Mouse (Mus musculus): ENCODE measurements around the gene Ppp1r14b.
A peak's percentile ranks its signal among the peaks of the same experiment; 100 is the strongest.

Gene Ppp1r14b

GRCm38 (mm10) chr19:6942764-6943163 is 32.0 kb upstream of the Ppp1r14b start:
- no peak for DNase-seq (ENCODE audit: low spot score in 2 of 2)

DNA sequence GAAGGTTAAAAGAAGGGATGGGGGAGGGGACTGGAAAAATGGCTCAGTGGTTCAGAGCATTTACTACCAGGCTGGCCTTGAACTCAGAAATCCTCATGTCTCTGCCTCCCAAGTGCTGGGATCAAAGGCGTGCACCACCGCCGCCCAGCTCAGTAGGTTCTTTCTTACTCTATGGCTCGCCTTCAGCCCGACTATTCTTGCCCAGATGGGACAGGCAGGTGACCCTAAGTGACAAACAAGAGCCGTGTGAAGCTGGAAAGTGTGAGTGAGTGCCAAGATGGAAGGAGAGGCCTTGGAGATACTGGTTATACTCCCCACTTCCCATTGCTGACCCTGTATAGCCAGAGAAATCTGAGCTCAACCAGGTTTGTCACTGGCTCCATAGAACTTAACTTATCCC is 31.1 kb upstream of the Ppp1r14b start:
- DNase-seq (ENCODE audit: low spot score in 2 of 2): no peak

- DNase-seq (ENCODE audit: low spot score in 2 of 2): no peak
These were observed 27.0 kb upstream of the Ppp1r14b start for GRCm38 (mm10) chr19:6947742-6948141.

- DNase-seq (ENCODE audit: low spot score in 2 of 2): no peak
These were observed 26.6 kb upstream of the Ppp1r14b start for GRCm38 (mm10) chr19:6948186-6948585.

GRCm38 (mm10) chr19:6949532-6949931 is 25.2 kb upstream of the Ppp1r14b start:
- DNase-seq (ENCODE audit: low spot score in 2 of 2): no peak

- DNase-seq (ENCODE audit: low spot score in 2 of 2): no peak
These were observed 24.8 kb upstream of the Ppp1r14b start for GRCm38 (mm10) chr19:6949951-6950350.

GRCm38 (mm10) chr19:6950613-6951153 is 24.1 kb upstream of the Ppp1r14b start:
- peak in 1 of 2 experiments; percentile 34 for DNase-seq (ENCODE audit: low spot score in 2 of 2)

- peak; percentile 83 to 88 for DNase-seq (ENCODE audit: low spot score in 2 of 2)
These were observed 23.3 kb upstream of the Ppp1r14b start for GRCm38 (mm10) chr19:6951381-6951968.

GRCm38 (mm10) chr19:6951994-6952711 is 22.6 kb upstream of the Ppp1r14b start:
- peak; percentile 52 to 61 for DNase-seq (ENCODE audit: low spot score in 2 of 2)

GRCm38 (mm10) chr19:6952712-6953037 is 22.1 kb upstream of the Ppp1r14b start:
- DNase-seq (ENCODE audit: low spot score in 2 of 2): no peak

- no peak for DNase-seq (ENCODE audit: low spot score in 2 of 2)
These were observed 20.7 kb upstream of the Ppp1r14b start for GRCm38 (mm10) chr19:6954046-6954445.

GRCm38 (mm10) chr19:6955424-6955823 is 19.3 kb upstream of the Ppp1r14b start:
- no peak for DNase-seq (ENCODE audit: low spot score in 2 of 2)

DNA sequence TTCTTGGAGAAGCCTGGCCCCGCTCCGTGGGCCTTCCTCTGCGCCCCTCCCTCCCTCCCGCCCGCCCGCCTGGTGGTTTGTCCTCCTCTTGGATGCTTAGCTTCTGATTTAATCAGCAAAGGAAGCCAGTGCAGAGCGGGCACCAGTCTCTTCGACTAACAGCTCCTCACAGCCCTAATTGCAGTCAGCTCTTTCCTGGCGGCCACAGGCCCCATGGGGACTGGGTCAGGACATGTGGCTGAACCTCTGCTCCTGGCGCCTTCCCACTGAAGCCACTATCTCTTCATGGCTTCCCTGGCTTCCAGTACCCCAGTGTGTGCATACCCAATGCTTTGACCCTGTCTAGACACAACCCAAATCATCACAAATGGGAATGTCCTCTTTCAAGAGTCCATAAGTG is 18.3 kb upstream of the Ppp1r14b start:
- no peak for DNase-seq (ENCODE audit: low spot score in 2 of 2)

DNA sequence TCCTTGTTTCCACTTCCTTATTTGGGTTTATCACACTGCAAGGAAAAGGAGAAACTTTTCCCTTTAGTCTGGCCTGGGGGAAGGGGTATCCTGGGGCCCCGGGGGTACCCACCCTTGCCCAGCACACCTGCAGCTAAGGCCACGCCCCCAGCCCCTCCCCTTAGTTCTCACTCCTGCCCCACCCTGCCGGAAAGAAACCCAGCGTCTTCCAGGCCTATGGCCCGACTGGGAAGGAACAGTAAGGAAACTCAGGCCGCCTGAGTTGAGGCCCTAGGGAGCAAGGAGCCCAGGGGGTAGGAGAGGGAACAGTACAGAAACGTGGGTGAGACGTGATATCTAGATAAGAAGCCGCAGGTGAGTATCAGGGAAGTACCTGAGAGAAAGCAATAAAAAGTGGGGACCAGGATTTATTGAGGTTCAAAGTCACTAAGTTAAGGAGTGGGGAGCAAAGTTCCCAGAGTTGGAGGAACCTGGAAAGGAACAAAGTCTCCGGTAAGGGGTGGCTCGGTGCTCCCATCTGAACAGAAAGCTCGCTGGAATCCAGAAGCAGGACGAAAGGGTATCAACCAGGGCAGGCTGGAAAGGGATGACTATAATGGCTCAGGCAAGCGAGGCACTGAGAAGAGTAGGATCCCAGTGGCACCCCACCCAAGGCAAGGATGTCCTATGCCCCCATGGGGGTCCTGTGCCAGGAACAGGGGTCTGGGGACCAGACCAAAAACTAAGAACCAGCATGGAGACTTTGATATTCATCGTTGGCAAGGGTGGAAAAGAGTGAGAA is 6.1 kb upstream of the Ppp1r14b start:
- no peak for DNase-seq (ENCODE audit: low spot score in 2 of 2)

DNA sequence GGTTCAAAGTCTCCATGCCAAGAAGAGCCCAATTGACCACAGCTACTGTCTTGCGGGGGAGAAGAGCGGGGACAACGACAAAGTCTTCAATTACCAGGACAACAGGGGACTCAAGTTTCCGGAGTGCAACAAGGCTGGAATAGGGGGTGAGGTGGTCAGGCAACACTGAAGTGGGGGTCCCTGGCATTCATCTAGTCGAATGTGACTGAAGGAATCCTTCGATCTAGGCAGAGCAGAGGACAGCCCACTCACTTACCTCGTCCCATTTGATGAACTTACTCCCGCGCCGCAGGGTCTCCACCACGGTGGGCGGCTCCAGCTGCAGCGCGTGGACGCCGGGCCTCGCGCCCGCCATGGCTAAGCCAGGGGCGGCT is 5.5 kb upstream of the Ppp1r14b start:
- no peak for DNase-seq (ENCODE audit: low spot score in 2 of 2)

- DNase-seq (ENCODE audit: low spot score in 2 of 2): peak; percentile 63 to 67
These were observed 4.9 kb upstream of the Ppp1r14b start for GRCm38 (mm10) chr19:6969665-6970381.

- DNase-seq (ENCODE audit: low spot score in 2 of 2): no peak
These were observed 4.2 kb upstream of the Ppp1r14b start for GRCm38 (mm10) chr19:6970460-6971085.

DNA sequence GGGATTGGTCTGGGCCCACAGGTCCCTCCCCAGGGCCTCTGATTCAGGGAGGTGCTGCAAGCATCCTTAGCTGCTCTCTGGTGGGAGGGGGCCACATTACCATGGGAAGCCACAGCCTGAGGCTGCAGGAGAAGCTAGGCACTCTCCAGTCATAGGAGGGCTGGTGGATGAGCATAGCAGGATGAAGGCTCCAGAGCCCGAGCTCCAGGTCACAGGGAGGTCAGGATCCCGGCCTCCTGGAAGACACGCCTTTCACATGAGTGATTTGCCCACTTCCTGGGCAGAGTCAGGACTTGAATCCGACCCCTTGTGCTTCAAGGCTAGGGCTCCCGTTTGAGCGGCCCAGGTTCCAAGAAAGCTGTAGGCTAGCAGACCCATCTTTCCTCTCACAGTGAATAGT is 3.1 kb upstream of the Ppp1r14b start:
- DNase-seq (ENCODE audit: low spot score in 2 of 2): no peak

GRCm38 (mm10) chr19:6972247-6972917 is 2.4 kb upstream of the Ppp1r14b start:
- DNase-seq (ENCODE audit: low spot score in 2 of 2): no peak

DNA sequence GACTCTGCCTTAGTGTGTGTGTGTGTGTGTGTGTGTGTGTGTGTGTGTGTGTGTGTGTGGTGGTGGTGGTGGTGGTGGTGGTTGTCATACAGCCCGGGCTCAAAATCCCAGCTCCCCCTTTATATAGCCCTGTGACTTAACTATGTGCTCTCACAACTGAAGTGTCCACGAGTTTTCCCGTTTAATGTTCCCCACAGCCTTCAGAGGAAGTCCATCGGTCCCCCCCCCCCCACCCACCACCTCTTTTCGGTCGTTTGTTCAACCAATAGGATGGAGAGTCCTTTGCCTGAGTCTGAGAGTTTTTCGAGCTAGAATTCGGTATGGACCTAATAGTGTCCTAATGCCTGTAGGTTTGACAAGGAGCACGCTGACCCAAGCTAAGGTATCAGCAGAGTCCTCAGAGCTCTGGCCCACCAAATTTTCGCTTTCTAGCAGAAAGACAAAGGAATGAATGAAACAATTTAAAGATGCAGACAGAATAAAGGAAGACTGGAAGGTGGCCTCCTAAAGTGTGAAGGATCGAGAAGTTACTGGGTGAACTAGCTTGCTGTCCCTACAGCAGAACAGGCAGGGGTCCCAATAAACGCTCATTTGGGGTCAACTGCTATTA is 1.1 kb upstream of the Ppp1r14b start:
- DNase-seq (ENCODE audit: low spot score in 2 of 2): no peak

Data from spleen, postnatal 36 days (tissue).